Mouse (Mus musculus) brain, embryonic 14.5 days (tissue): ENCODE measurements at regions not wholly inside any gene's neighbourhood (a gene's known extent, or its start where the extent isn't known, plus 50 kb on each side); places are given as distances from the start of the nearest gene placed in this dataset.

Source experiments
- CTCF ChIP-seq: fragments of 200-500 bp; IDR thresholded peaks from 2 replicates; pipeline ENCODE4 v1.5.1; 2012; ENCODE audit warnings: inconsistent platforms, mild to moderate bottlenecking, moderate library complexity, borderline replicate concordance; ENCODE audit not compliant: insufficient read depth, insufficient read length; ENCODE audit errors: extremely low read depth
- POLR2A ChIP-seq: fragments of 200-500 bp; IDR thresholded peaks from 2 replicates; pipeline ENCODE4 v1.6.1; 2012; ENCODE audit warnings: mild to moderate bottlenecking, inconsistent platforms, borderline replicate concordance; ENCODE audit not compliant: poor library complexity, insufficient read depth, insufficient read length, severe bottlenecking; ENCODE audit errors: extremely low read depth

DNA sequence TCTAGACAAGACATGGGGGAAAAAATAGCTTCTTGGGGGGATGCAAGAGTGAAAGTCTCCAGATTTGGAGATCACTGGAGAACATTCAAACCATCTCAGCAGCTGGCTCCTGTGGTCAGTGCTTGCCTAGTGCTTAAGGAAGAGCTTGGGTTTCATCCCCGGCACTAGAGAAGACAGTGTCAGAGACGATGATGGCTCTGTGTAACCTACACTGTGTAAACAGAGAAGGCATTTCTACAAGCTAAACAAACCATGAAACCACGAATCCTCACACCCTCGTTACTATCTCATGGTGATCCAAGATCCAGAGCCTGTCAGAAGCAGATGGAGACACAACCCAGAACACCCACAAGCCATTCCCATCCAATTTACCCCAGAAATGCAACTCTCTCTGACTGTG is 100.5 kb downstream of the Zfp281 start:
- no peak for TF ChIP-seq POLR2A
- no peak for TF ChIP-seq CTCF
